Mouse (Mus musculus) liver, adult 2 months (tissue): ENCODE measurements around the gene Samd7.

Experiments used
- CTCF ChIP-seq: fragments of 200-500 bp; IDR thresholded peaks from 2 replicates; pipeline ENCODE4 v1.5.1; 2011; ENCODE audit warnings: low read depth, low read length, control low read depth
- POLR2A ChIP-seq: fragments of 200-500 bp; IDR thresholded peaks from 2 replicates; pipeline ENCODE4 v1.6.1; 2011; ENCODE audit warnings: low read length, control low read depth; ENCODE audit not compliant: insufficient read depth; ENCODE audit errors: extremely low read depth

- TF ChIP-seq CTCF (no peak), POLR2A (no peak)
Measured at GRCm38 (mm10) chr3:30697891-30698290, 48.2 kb upstream of the Samd7 start.
